Mouse (Mus musculus) central nervous system, embryonic 11.5 days (tissue): ENCODE data around the gene Efnb2. TPM values are rescaled to one million over a fixed set of nuclear protein-coding genes. Genes with fewer than 3 reads are reported as not detected.

Experiments used
- polyA plus RNA-seq: library from polyadenylated mRNA; depleted of rRNA; stranded (reverse); fragments of >200 nt; gene quantifications from 2 replicates; pipeline ENCODE4 v1.2.3, GENCODE M21; 2012; rRNA removed

Gene Efnb2
- polyA plus RNA-seq, result 39.0 and 68.3 TPM in 2 replicates

GRCm38 (mm10) chr8:8661103-8661758 lies at the start of gene Efnb2:
TSS of gene Efnb2 (minus strand) at chr8:8661242.

GRCm38 (mm10) chr8:8690146-8691092 lies 29.4 kb upstream of the Efnb2 start, which contains the start of gene Arglu1:
TSS of gene Arglu1 (minus strand) at chr8:8690521.

Other genes with a start within 250 kb of the Efnb2 start
- 207 and 255 TPM in 2 replicates for gene Arglu1, start 29.3 kb upstream of the Efnb2 start, polyA plus RNA-seq